ENCODE assay signal across 13 mouse cellular contexts in genomic region chr8:124200400-124200799, GRCm38 (mm10). TPM values are rescaled to one million over a fixed set of nuclear protein-coding genes. Genes with fewer than 3 reads are reported as not detected.
A peak's percentile ranks its signal among the peaks of the same experiment; 100 is the strongest.
DNase-seq lines count a peak whose midpoint lies in the region; ATAC-seq and TF ChIP-seq lines count a peak whose summit lies in the region.
"Had no signal": no experiment of that assay in that cellular context is flagged by ENCODE, and none has a peak within 500 bp of the region (broad histone marks: within the 10 kb centered on the region; RNA-seq: fewer than 3 reads in every experiment).

No protein-coding gene starts in this region.

- no peak for DNase-seq in hindbrain, embryonic 10.5 days (ENCODE audit: low spot score)
- DNase-seq in brain, adult 2 months (ENCODE audit: low read depth, low spot score): peak; percentile 65
- peak; percentile 76 for DNase-seq in fibroblast of lung, adult 2 months (ENCODE audit: low read depth)
- peak; percentile 77 for DNase-seq in lung, postnatal 36 days
- no peak for DNase-seq in thymus, adult 18-20 months
- DNase-seq in natural killer cell, adult 2 months (ENCODE audit: low spot score in 2 of 2): no peak
- no peak for DNase-seq in cerebellum, adult 2 months
- DNase-seq: kidney, postnatal 10 days; right cerebral cortex, postnatal 14 days had no signal

- H3K9ac ChIP-seq in hindbrain, embryonic 13.5 days: no peak overlapping the region
- H3K9ac ChIP-seq: forebrain, embryonic 12.5 days; neural tube, embryonic 13.5 days had no signal

- no peak overlapping the region for H3K4me2 ChIP-seq in hindbrain, embryonic 13.5 days
- H3K4me2 ChIP-seq: forebrain, embryonic 12.5 days; neural tube, embryonic 13.5 days had no signal

- peaks cover 25% of the 10 kb centered on the region for H3K4me1 ChIP-seq in hindbrain, embryonic 13.5 days (replicated peaks)
- H3K4me1 ChIP-seq in hindbrain, embryonic 10.5 days (replicated peaks): peaks cover 33% of the 10 kb centered on the region
- H3K4me1 ChIP-seq in cerebellum, adult 2 months (ENCODE audit: control insufficient read depth, insufficient read depth, low read length): no peaks in the 10 kb centered on the region

- H3K36me3 ChIP-seq in hindbrain, embryonic 13.5 days: no peaks in the 10 kb centered on the region
- H3K36me3 ChIP-seq in hindbrain, embryonic 10.5 days: no peaks in the 10 kb centered on the region
- H3K36me3 ChIP-seq: forebrain, embryonic 12.5 days; midbrain, embryonic 10.5 days; neural tube, embryonic 13.5 days had no signal

- ATAC-seq in hindbrain, embryonic 13.5 days (ENCODE audit: low FRiP score): no peak

- WGBS in hindbrain, embryonic 13.5 days: 44% methylated on average over 7 of the region's 7 CpGs
- WGBS in hindbrain, embryonic 10.5 days: 66% methylated on average over 7 of the region's 7 CpGs
- WGBS in cerebellum, adult 2 months: 59% methylated on average over 7 of the region's 7 CpGs

- no peak for TF ChIP-seq POLR2A in cerebellum, adult 2 months (IDR thresholded peaks at IDR 0.05; ENCODE audit: borderline replicate concordance, insufficient read depth, low read length)

- H3K9me3 ChIP-seq in hindbrain, embryonic 13.5 days: no peaks in the 10 kb centered on the region
- no peaks in the 10 kb centered on the region for H3K9me3 ChIP-seq in hindbrain, embryonic 10.5 days
- H3K9me3 ChIP-seq: forebrain, embryonic 12.5 days; midbrain, embryonic 10.5 days; neural tube, embryonic 13.5 days had no signal

- no peak overlapping the region for H3K4me3 ChIP-seq in hindbrain, embryonic 13.5 days
- H3K4me3 ChIP-seq in hindbrain, embryonic 10.5 days: no peak overlapping the region
- no peak overlapping the region for H3K4me3 ChIP-seq in cerebellum, adult 2 months (replicated peaks; ENCODE audit: insufficient read depth, low read depth, low read length)
- H3K4me3 ChIP-seq: forebrain, embryonic 12.5 days; midbrain, embryonic 10.5 days; neural tube, embryonic 13.5 days had no signal

- no peak for TF ChIP-seq CTCF in cerebellum, adult 2 months (IDR thresholded peaks at IDR 0.05; ENCODE audit: borderline replicate concordance, insufficient read depth, low read depth, low read length)

- 0 out of 2 replicates have a peak overlapping the region, but pooled peaks have one; percentile 18 for H3K27ac ChIP-seq in hindbrain, embryonic 13.5 days
- H3K27ac ChIP-seq in hindbrain, embryonic 10.5 days: no peak overlapping the region
- H3K27ac ChIP-seq in cerebellum, adult 2 months (ENCODE audit: insufficient read depth, low read length): no peak overlapping the region
- H3K27ac ChIP-seq: forebrain, embryonic 12.5 days; midbrain, embryonic 10.5 days; neural tube, embryonic 13.5 days had no signal

- no peaks in the 10 kb centered on the region for H3K27me3 ChIP-seq in hindbrain, embryonic 13.5 days
- H3K27me3 ChIP-seq in hindbrain, embryonic 10.5 days (ENCODE audit: insufficient read depth, poor library complexity, severe bottlenecking): no peaks in the 10 kb centered on the region
- no peaks in the 10 kb centered on the region for H3K27me3 ChIP-seq in cerebellum, adult 2 months (ENCODE audit: control insufficient read depth, insufficient read depth, low read length)
- H3K27me3 ChIP-seq: forebrain, embryonic 12.5 days; neural tube, embryonic 13.5 days had no signal

RNA-seq across cellular contexts. Expression of gene Galnt2, which starts 30.8 kb away (rescaled TPM):
- polyA plus RNA-seq in hindbrain, embryonic 13.5 days (2015; fragmentation: Nextera tagmentation; extraction: Ambion mirVana): 49.9 and 52.8 TPM in 2 replicates
- polyA plus RNA-seq in hindbrain, embryonic 10.5 days (2016; fragmentation: Nextera tagmentation; extraction: Ambion mirVana): 42.2 and 56.0 TPM in 2 replicates
- polyA plus RNA-seq in cerebellum, adult 2 months (2012; rRNA removed): 22.6 and 23.8 TPM in 2 replicates

Comparison
In these comparisons a context has a peak if more than half of its experiments do, and no peak if none do; other contexts are left out.
1. DNase-seq: peak in brain, adult 2 months (single experiment), fibroblast of lung, adult 2 months (single experiment) and lung, postnatal 36 days (single experiment); none in hindbrain, embryonic 10.5 days (single experiment), thymus, adult 18-20 months (0 of 2), natural killer cell, adult 2 months (0 of 2) and cerebellum, adult 2 months (0 of 2).